Comparison of ENCODE assay signal across 10 mouse cellular contexts in genomic region chr8:110859651-110860501, GRCm38 (mm10). TPM values are rescaled to one million over a fixed set of nuclear protein-coding genes. Genes with fewer than 3 reads are reported as not detected.
DNase-seq lines count a peak whose midpoint lies in the region; ATAC-seq and TF ChIP-seq lines count a peak whose summit lies in the region.
"Had no signal": no experiment of that assay in that cellular context is flagged by ENCODE, and none has a peak within 500 bp of the region (broad histone marks: within the 10 kb centered on the region; RNA-seq: fewer than 3 reads in every experiment).

No protein-coding gene starts in this region.

- H3K4me2 ChIP-seq in limb, embryonic 14.5 days (replicated peaks; ENCODE audit: low read depth, low read length, severe bottlenecking) = no peak overlapping the region
- peak overlapping the region; percentile 93 for H3K4me2 ChIP-seq in CH12.LX (ENCODE audit: insufficient read depth, low read depth, poor library complexity, severe bottlenecking)
- H3K4me2 ChIP-seq: midbrain, embryonic 13.5 days had no signal

- peak; percentile 81 for TF ChIP-seq EP300 in CH12.LX (IDR thresholded peaks at IDR 0.05; ENCODE audit: low read length)

- H3K4me3 ChIP-seq in limb, embryonic 14.5 days (replicated peaks; ENCODE audit: low read length) = no peak overlapping the region
- no peak overlapping the region for H3K4me3 ChIP-seq in limb, embryonic 10.5 days
- H3K4me3 ChIP-seq in CH12.LX (replicated peaks in 1 of 3; ENCODE audit: low read depth in 2 of 3, low read length in 2 of 3, poor library complexity in 1 of 3) (peak overlapping the region in 2 of 3 experiments; percentile 35 to 39), macrophage (ENCODE audit: inconsistent target) (peak overlapping the region; percentile 5; the same call in 1 of the 2 replicates)
- H3K4me3 ChIP-seq in bone marrow, adult 2 months (replicated peaks; ENCODE audit: control insufficient read depth, low read depth, low read length) = peak overlapping the region; percentile 27
- H3K4me3 ChIP-seq: midbrain, embryonic 13.5 days had no signal

- no peak overlapping the region for H3K9ac ChIP-seq in limb, embryonic 14.5 days (ENCODE audit: low read depth, low read length, severe bottlenecking)
- peak overlapping the region; percentile 85 for H3K9ac ChIP-seq in CH12.LX (ENCODE audit: insufficient read depth, low read depth)
- H3K9ac ChIP-seq: midbrain, embryonic 13.5 days had no signal

- H3K4me1 ChIP-seq in limb, embryonic 14.5 days (ENCODE audit: control insufficient read depth, insufficient read depth, low read length) = no peaks in the 10 kb centered on the region
- H3K4me1 ChIP-seq in limb, embryonic 10.5 days = no peaks in the 10 kb centered on the region
- peaks cover 9 to 33% of the 10 kb centered on the region in 2 experiments for H3K4me1 ChIP-seq in CH12.LX (ENCODE audit: control insufficient read depth in 1 of 2, insufficient read depth in 2 of 2)
- H3K4me1 ChIP-seq in bone marrow, adult 2 months (ENCODE audit: control insufficient read depth, insufficient read depth, low read length) = no peaks in the 10 kb centered on the region
- H3K4me1 ChIP-seq: midbrain, embryonic 13.5 days had no signal

- WGBS in limb, embryonic 14.5 days = 85% methylated on average over 7 of the region's 7 CpGs
- WGBS in limb, embryonic 10.5 days = 91% methylated on average over 7 of the region's 7 CpGs
- WGBS in bone marrow, adult 2 months = 41% methylated on average over 7 of the region's 7 CpGs
- WGBS in macrophage (ENCODE audit: missing documents) = 37% methylated on average over 7 of the region's 7 CpGs

- H3K79me2 ChIP-seq in CH12.LX (replicated peaks; ENCODE audit: control insufficient read depth, extremely low read depth, insufficient read depth, poor library complexity, severe bottlenecking) (no peaks in the 10 kb centered on the region; the same call in 1 of the 2 replicates), macrophage (ENCODE audit: inconsistent target) (no peaks in the 10 kb centered on the region)

- peak; percentile 21 for DNase-seq in limb, embryonic 14.5 days (ENCODE audit: low spot score)
- DNase-seq in limb, embryonic 10.5 days (ENCODE audit: low spot score) = no peak
- peak; percentile 76 for DNase-seq in CH12.LX (ENCODE audit: extremely low read depth)
- DNase-seq in frontal cortex, postnatal 25 days (ENCODE audit: low spot score in 2 of 2) = no peak
- DNase-seq in left cerebral cortex, postnatal 36 days (ENCODE audit: low spot score in 2 of 2) = no peak
- DNase-seq: gastrocnemius, postnatal 10 days; kidney, postnatal 14 days had no signal

- peaks cover 88% of the 10 kb centered on the region for H3K36me3 ChIP-seq in limb, embryonic 14.5 days (ENCODE audit: control insufficient read depth, insufficient read depth, low read length)
- peaks cover 96% of the 10 kb centered on the region for H3K36me3 ChIP-seq in limb, embryonic 10.5 days
- peaks cover 53 to 78% of the 10 kb centered on the region in 2 experiments for H3K36me3 ChIP-seq in CH12.LX (replicated peaks in 1 of 2; ENCODE audit: control insufficient read depth in 1 of 2, insufficient read depth in 1 of 2, low read length in 1 of 2)
- H3K36me3 ChIP-seq in macrophage (ENCODE audit: inconsistent target) = peaks cover 73% of the 10 kb centered on the region

- H3K27me3 ChIP-seq in limb, embryonic 14.5 days (ENCODE audit: control insufficient read depth, insufficient read depth, low read length) = no peaks in the 10 kb centered on the region
- H3K27me3 ChIP-seq in limb, embryonic 10.5 days (ENCODE audit: low read depth, poor library complexity, severe bottlenecking) = no peaks in the 10 kb centered on the region
- H3K27me3 ChIP-seq in CH12.LX (replicated peaks) = no peaks in the 10 kb centered on the region
- H3K27me3 ChIP-seq: midbrain, embryonic 13.5 days had no signal

- intact Hi-C loops in left cerebral cortex, postnatal 36 days (cut with DNase I) = loop anchor here (10.0 kb wide), 1 partner anchor 125 kb away; no protein-coding TSS in a partner anchor

- no peak for ATAC-seq in limb, embryonic 14.5 days (ENCODE audit: low FRiP score, low read depth)
- ATAC-seq: midbrain, embryonic 13.5 days had no signal

- no peaks in the 10 kb centered on the region for H3K9me3 ChIP-seq in limb, embryonic 14.5 days (ENCODE audit: control insufficient read depth, low read length)
- H3K9me3 ChIP-seq in limb, embryonic 10.5 days (replicated peaks) = no peaks in the 10 kb centered on the region
- H3K9me3 ChIP-seq in CH12.LX (replicated peaks; ENCODE audit: low read length) = no peaks in the 10 kb centered on the region
- H3K9me3 ChIP-seq: midbrain, embryonic 13.5 days had no signal

- in situ Hi-C loops in CH12.LX (cut with MboI; ENCODE audit: low pct_ligation_motif_present, low pct_unique_long_range_greater_than_20kb, low sequenced_read_pairs) = no loop called here

- no peak overlapping the region for H3K27ac ChIP-seq in limb, embryonic 14.5 days (replicated peaks; ENCODE audit: low read depth, low read length)
- no peak overlapping the region for H3K27ac ChIP-seq in limb, embryonic 10.5 days
- H3K27ac ChIP-seq in CH12.LX (ENCODE audit: insufficient read depth, low read depth) = peak overlapping the region; percentile 64
- no peak overlapping the region for H3K27ac ChIP-seq in bone marrow, adult 2 months (ENCODE audit: control insufficient read depth, insufficient read depth, low read depth, low read length, poor library complexity)
- no peak overlapping the region for H3K27ac ChIP-seq in macrophage
- H3K27ac ChIP-seq: midbrain, embryonic 13.5 days had no signal

- no peak for TF ChIP-seq POLR2A in limb, embryonic 14.5 days (IDR thresholded peaks at IDR 0.05; ENCODE audit: borderline replicate concordance, extremely low read depth, insufficient read depth, insufficient read length)
- no peak; the same call in 1 of the 2 replicates for TF ChIP-seq POLR2A in CH12.LX (IDR thresholded peaks at IDR 0.05; ENCODE audit: low read depth, low read length)
- TF ChIP-seq POLR2A in bone marrow, adult 2 months (IDR thresholded peaks at IDR 0.05; ENCODE audit: borderline replicate concordance, control insufficient read depth, low read depth, low read length) = no peak

- dilution Hi-C loops in CH12.LX (cut with MboI; ENCODE audit: extremely low pct_ligation_motif_present, extremely low pct_unique_long_range_greater_than_20kb, low sequenced_read_pairs) = no loop called here

- peak; percentile 86 for TF ChIP-seq RAD21 in CH12.LX (IDR thresholded peaks at IDR 0.05; ENCODE audit: low read depth, low read length)

- peak; percentile 34 to 86 for TF ChIP-seq CTCF in CH12.LX (conservative IDR thresholded peaks at IDR 0.05 in 1 of 2, IDR thresholded peaks at IDR 0.05 in 1 of 2; ENCODE audit: low read depth in 2 of 2, low read length in 2 of 2)
- TF ChIP-seq CTCF in bone marrow, adult 2 months (IDR thresholded peaks at IDR 0.05; ENCODE audit: control insufficient read depth, insufficient read depth, low read length) = peak; percentile 59

RNA-seq across cellular contexts. Expression of gene Sf3b3, which starts 13.3 kb away (rescaled TPM):
- polyA plus RNA-seq in limb, embryonic 14.5 days (2012; rRNA removed) = 92.7 and 96.2 TPM in 2 replicates
- polyA plus RNA-seq in limb, embryonic 14.5 days (2014; fragmentation: Nextera tagmentation; extraction: Ambion mirVana) = 132 and 150 TPM in 2 replicates
- 232 and 238 TPM in 2 replicates for polyA plus RNA-seq in limb, embryonic 10.5 days (2016; fragmentation: Nextera tagmentation; extraction: Ambion mirVana)
- total RNA-seq in CH12.LX (2012; rRNA removed) = 136 and 163 TPM in 2 replicates
- 137 and 139 TPM in 2 replicates for total RNA-seq in CH12.LX (2014; rRNA removed)
- polyA plus RNA-seq in CH12.LX (2012; ENCODE audit: insufficient read length, low read depth) = 206 and 213 TPM in 2 replicates
- 37.8 and 56.3 TPM in 2 replicates for polyA plus RNA-seq in bone marrow, adult 2 months (2011; ENCODE audit: insufficient read depth, insufficient read length, low replicate concordance, missing spikeins)
- total RNA-seq in macrophage (2018; cell fraction: chromatin; rRNA removed) = 100 to 1,000 TPM in 23 of 26 experiments, 10 to 100 TPM in 3; 73.2 to 229 (median 141) TPM
- total RNA-seq in macrophage (2018; cell fraction: cytosol; rRNA removed) = 10 to 100 TPM; 25.3 to 50.4 (median 39.5) TPM
- 100 to 1,000 TPM in 7 of 26 experiments, 10 to 100 TPM in 19; 58.7 to 167 (median 87.9) TPM for total RNA-seq in macrophage (2018; cell fraction: nucleus; rRNA removed)
- polyA plus RNA-seq in macrophage (2018) = 34.3 to 64.6 TPM (median 41.6 TPM) in 3 replicates
- 10 to 100 TPM; 57.9 to 65.3 TPM for total RNA-seq in left cerebral cortex, postnatal 36 days (2021)

RNA-seq across cellular contexts. Expression of gene Cog4, which starts 13.5 kb away (rescaled TPM):
- 41.2 and 44.5 TPM in 2 replicates for polyA plus RNA-seq in limb, embryonic 14.5 days (2012; rRNA removed)
- polyA plus RNA-seq in limb, embryonic 14.5 days (2014; fragmentation: Nextera tagmentation; extraction: Ambion mirVana) = 65.5 and 75.4 TPM in 2 replicates
- 75.8 and 87.0 TPM in 2 replicates for polyA plus RNA-seq in limb, embryonic 10.5 days (2016; fragmentation: Nextera tagmentation; extraction: Ambion mirVana)
- total RNA-seq in CH12.LX (2012; rRNA removed) (35.2 and 36.4 TPM in 2 replicates), CH12.LX (2014; rRNA removed) (24.4 and 27.5 TPM in 2 replicates)
- polyA plus RNA-seq in CH12.LX (2012; ENCODE audit: insufficient read length, low read depth) (24.9 and 27.5 TPM in 2 replicates), macrophage (2018) (29.1 to 44.7 TPM (median 32.2 TPM) in 3 replicates)
- 27.6 and 59.9 TPM in 2 replicates for polyA plus RNA-seq in bone marrow, adult 2 months (2011; ENCODE audit: insufficient read depth, insufficient read length, low replicate concordance, missing spikeins)
- 100 to 1,000 TPM in 22 of 26 experiments, 10 to 100 TPM in 4; 83.5 to 265 (median 188) TPM for total RNA-seq in macrophage (2018; cell fraction: chromatin; rRNA removed)
- 10 to 100 TPM; 25.8 to 53.3 (median 40.4) TPM for total RNA-seq in macrophage (2018; cell fraction: cytosol; rRNA removed)
- 100 to 1,000 TPM in 1 of 26 experiments, 10 to 100 TPM in 25; 41.4 to 137 (median 79.0) TPM for total RNA-seq in macrophage (2018; cell fraction: nucleus; rRNA removed)
- 10 to 100 TPM; 51.7 to 61.4 TPM for total RNA-seq in left cerebral cortex, postnatal 36 days (2021)

RNA-seq across cellular contexts. Expression of gene Fuk, which starts 42.4 kb away (rescaled TPM):
- polyA plus RNA-seq in limb, embryonic 14.5 days (2012; rRNA removed) = 16.2 and 22.4 TPM in 2 replicates
- polyA plus RNA-seq in limb, embryonic 14.5 days (2014; fragmentation: Nextera tagmentation; extraction: Ambion mirVana) = 10.4 and 10.6 TPM in 2 replicates
- 15.9 and 17.8 TPM in 2 replicates for polyA plus RNA-seq in limb, embryonic 10.5 days (2016; fragmentation: Nextera tagmentation; extraction: Ambion mirVana)
- 14.3 and 14.4 TPM in 2 replicates for total RNA-seq in CH12.LX (2012; rRNA removed)
- 6.6 and 6.8 TPM in 2 replicates for total RNA-seq in CH12.LX (2014; rRNA removed)
- polyA plus RNA-seq in CH12.LX (2012; ENCODE audit: insufficient read length, low read depth) = 6.4 and 7.0 TPM in 2 replicates
- 4.6 and 10.9 TPM in 2 replicates for polyA plus RNA-seq in bone marrow, adult 2 months (2011; ENCODE audit: insufficient read depth, insufficient read length, low replicate concordance, missing spikeins)
- total RNA-seq in macrophage (2018; cell fraction: chromatin; rRNA removed) = 10 to 100 TPM in 12 of 26 experiments, 1 to 10 TPM in 14; 1.2 to 21.5 (median 9.8) TPM
- total RNA-seq in macrophage (2018; cell fraction: cytosol; rRNA removed) = 1 to 10 TPM in 25 of 26 experiments, under 1 TPM in 1; 0.91 to 3.1 (median 1.9) TPM
- 10 to 100 TPM in 3 of 26 experiments, 1 to 10 TPM in 23; 1.5 to 11.5 (median 5.2) TPM for total RNA-seq in macrophage (2018; cell fraction: nucleus; rRNA removed)
- polyA plus RNA-seq in macrophage (2018) = 1.5 to 3.6 TPM (median 2.4 TPM) in 3 replicates
- total RNA-seq in left cerebral cortex, postnatal 36 days (2021) = 10 to 100 TPM; 17.2 to 21.7 TPM

RNA-seq across cellular contexts. Expression of gene Il34, which starts 54.2 kb away (rescaled TPM):
- polyA plus RNA-seq in limb, embryonic 14.5 days (2012; rRNA removed) = 1.4 and 1.6 TPM in 2 replicates
- 0.95 and 1.2 TPM in 2 replicates for polyA plus RNA-seq in limb, embryonic 14.5 days (2014; fragmentation: Nextera tagmentation; extraction: Ambion mirVana)
- polyA plus RNA-seq in limb, embryonic 10.5 days (2016; fragmentation: Nextera tagmentation; extraction: Ambion mirVana) = 0.15 TPM in 1 of 2 replicates, not detected in the other
- total RNA-seq in CH12.LX (2012; rRNA removed) = 0.21 TPM in 1 of 2 replicates, not detected in the other
- total RNA-seq in CH12.LX (2014; rRNA removed) = not detected in 2 replicates
- polyA plus RNA-seq in CH12.LX (2012; ENCODE audit: insufficient read length, low read depth) = not detected in 2 replicates
- 23.4 and 25.8 TPM in 2 replicates for polyA plus RNA-seq in bone marrow, adult 2 months (2011; ENCODE audit: insufficient read depth, insufficient read length, low replicate concordance, missing spikeins)
- not detected for total RNA-seq in macrophage (2018; cell fraction: chromatin; rRNA removed)
- under 1 TPM in 1 of 26 experiments, not detected in 25; 0.15 TPM for total RNA-seq in macrophage (2018; cell fraction: cytosol; rRNA removed)
- total RNA-seq in macrophage (2018; cell fraction: nucleus; rRNA removed) = not detected
- not detected in 3 replicates for polyA plus RNA-seq in macrophage (2018)
- total RNA-seq in left cerebral cortex, postnatal 36 days (2021) = 100 to 1,000 TPM; 103 to 107 TPM

RNA-seq across cellular contexts. Expression of gene St3gal2, which starts 59.8 kb away (rescaled TPM):
- 29.9 and 39.7 TPM in 2 replicates for polyA plus RNA-seq in limb, embryonic 14.5 days (2012; rRNA removed)
- 19.2 and 21.5 TPM in 2 replicates for polyA plus RNA-seq in limb, embryonic 14.5 days (2014; fragmentation: Nextera tagmentation; extraction: Ambion mirVana)
- polyA plus RNA-seq in limb, embryonic 10.5 days (2016; fragmentation: Nextera tagmentation; extraction: Ambion mirVana) = 42.2 and 42.7 TPM in 2 replicates
- total RNA-seq in CH12.LX (2012; rRNA removed) = 14.6 and 16.9 TPM in 2 replicates
- total RNA-seq in CH12.LX (2014; rRNA removed) = 16.4 and 17.0 TPM in 2 replicates
- 41.4 and 44.5 TPM in 2 replicates for polyA plus RNA-seq in CH12.LX (2012; ENCODE audit: insufficient read length, low read depth)
- polyA plus RNA-seq in bone marrow, adult 2 months (2011; ENCODE audit: insufficient read depth, insufficient read length, low replicate concordance, missing spikeins) = 16.1 and 29.4 TPM in 2 replicates
- total RNA-seq in macrophage (2018; cell fraction: chromatin; rRNA removed) = 10 to 100 TPM in 6 of 26 experiments, 1 to 10 TPM in 18, under 1 TPM in 2; 0.75 to 16.6 (median 7.2) TPM
- total RNA-seq in macrophage (2018; cell fraction: cytosol; rRNA removed) = 10 to 100 TPM in 13 of 26 experiments, 1 to 10 TPM in 13; 5.5 to 18.8 (median 10.5) TPM
- 10 to 100 TPM in 13 of 26 experiments, 1 to 10 TPM in 13; 5.3 to 20.5 (median 9.8) TPM for total RNA-seq in macrophage (2018; cell fraction: nucleus; rRNA removed)
- polyA plus RNA-seq in macrophage (2018) = 9.6 to 11.1 TPM (median 11.0 TPM) in 3 replicates
- 10 to 100 TPM; 93.3 to 94.1 TPM for total RNA-seq in left cerebral cortex, postnatal 36 days (2021)

Comparison
In these comparisons a context has a peak if more than half of its experiments do, and no peak if none do; other contexts are left out.
1. DNase-seq: peak in limb, embryonic 14.5 days (single experiment) and CH12.LX (single experiment); none in limb, embryonic 10.5 days (single experiment), frontal cortex, postnatal 25 days (0 of 2) and left cerebral cortex, postnatal 36 days (0 of 2).
2. H3K4me3 ChIP-seq: peak in CH12.LX (2 of 3), bone marrow, adult 2 months (single experiment) and macrophage (single experiment); none in limb, embryonic 14.5 days (single experiment) and limb, embryonic 10.5 days (single experiment).